In genomic region chr9:78190651-78191634, GRCm38 (mm10) we compare ENCODE assay signal across 8 mouse cellular contexts. TPM values are rescaled to one million over a fixed set of nuclear protein-coding genes. Genes with fewer than 3 reads are reported as not detected.
A peak's percentile ranks its signal among the peaks of the same experiment; 100 is the strongest.
DNase-seq lines count a peak whose midpoint lies in the region; ATAC-seq and TF ChIP-seq lines count a peak whose summit lies in the region.
"Had no signal": no experiment of that assay in that cellular context is flagged by ENCODE, and none has a peak within 500 bp of the region (broad histone marks: within the 10 kb centered on the region; RNA-seq: fewer than 3 reads in every experiment).

No protein-coding gene starts in this region.

- TF ChIP-seq EP300 in ES-Bruce4 (IDR thresholded peaks at IDR 0.05; ENCODE audit: insufficient read depth, low read depth, low read length) = peak; percentile 87

- no peak for DNase-seq in right cerebral cortex, postnatal 4 days

- peaks cover 2% of the 10 kb centered on the region for H3K4me1 ChIP-seq in ES-Bruce4 (ENCODE audit: control insufficient read depth, insufficient read depth, low read length)
- H3K4me1 ChIP-seq in forebrain, embryonic 15.5 days = peaks cover 20% of the 10 kb centered on the region
- H3K4me1 ChIP-seq in liver, embryonic 15.5 days (replicated peaks) = peaks cover 53% of the 10 kb centered on the region

- H3K36me3 ChIP-seq in C2C12 (ENCODE audit: control insufficient read depth, insufficient read depth) (no peaks in the 10 kb centered on the region), ES-Bruce4 (ENCODE audit: control insufficient read depth, insufficient read depth, low read length, poor library complexity, severe bottlenecking) (0 out of 2 replicates have a peak, but pooled peaks cover 2% of the 10 kb centered on the region)
- no peaks in the 10 kb centered on the region for H3K36me3 ChIP-seq in forebrain, embryonic 15.5 days
- H3K36me3 ChIP-seq in liver, embryonic 15.5 days (replicated peaks) = no peaks in the 10 kb centered on the region

- peak overlapping the region; percentile 80 for H3K9ac ChIP-seq in ES-Bruce4 (ENCODE audit: low read depth, poor library complexity, severe bottlenecking)
- 0 out of 2 replicates have a peak overlapping the region, but pooled peaks have one; percentile 4 for H3K9ac ChIP-seq in forebrain, embryonic 15.5 days (replicated peaks)
- H3K9ac ChIP-seq in liver, embryonic 15.5 days = peak overlapping the region; percentile 50

- H3K4me3 ChIP-seq in C2C12 (ENCODE audit: insufficient read depth, poor library complexity, severe bottlenecking) (peak overlapping the region; percentile 27), ES-Bruce4 (ENCODE audit: low read depth, low read length) (peak overlapping the region; percentile 51)
- H3K4me3 ChIP-seq in forebrain, embryonic 15.5 days = peak overlapping the region; percentile 35
- H3K4me3 ChIP-seq in liver, embryonic 15.5 days (replicated peaks) = peak overlapping the region; percentile 54

- peaks cover 4% of the 10 kb centered on the region for H3K79me3 ChIP-seq in C2C12 (ENCODE audit: low read depth)

- peak overlapping the region; percentile 100 for H3K27ac ChIP-seq in ES-Bruce4 (ENCODE audit: insufficient read depth, low read length)
- no peak overlapping the region for H3K27ac ChIP-seq in forebrain, embryonic 15.5 days (replicated peaks)
- peak overlapping the region; percentile 57 for H3K27ac ChIP-seq in liver, embryonic 15.5 days (replicated peaks)

- TF ChIP-seq CTCF in C2C12 (IDR thresholded peaks at IDR 0.05; ENCODE audit: control insufficient read depth, insufficient read depth, insufficient read length) (no peak), ES-Bruce4 (IDR thresholded peaks at IDR 0.05; ENCODE audit: low read depth, low read length) (no peak)

- peak; percentile 24; the same call in 1 of the 2 replicates for ATAC-seq in forebrain, embryonic 15.5 days (replicated peaks)
- 0 out of 2 replicates have a peak, but pooled peaks have one; percentile 12 for ATAC-seq in liver, embryonic 15.5 days (ENCODE audit: insufficient read depth)
- no peak for ATAC-seq in megakaryocyte-erythroid progenitor cell, adult 5-6 weeks (replicated peaks; ENCODE audit: low FRiP score, low TSS enrichment, poor library complexity, severe bottlenecking)
- no peak for ATAC-seq in activated CD4-positive, CD25-positive, alpha-beta regulatory T cell, adult 4 months

- no peaks in the 10 kb centered on the region for H3K9me3 ChIP-seq in ES-Bruce4 (replicated peaks; ENCODE audit: control insufficient read depth, insufficient read depth, low read length, poor library complexity, severe bottlenecking)
- H3K9me3 ChIP-seq in forebrain, embryonic 15.5 days = no peaks in the 10 kb centered on the region
- no peaks in the 10 kb centered on the region for H3K9me3 ChIP-seq in liver, embryonic 15.5 days (replicated peaks)

- no peak for TF ChIP-seq POLR2A in ES-Bruce4 (IDR thresholded peaks at IDR 0.05; ENCODE audit: insufficient read depth, low read length)

- H3K27me3 ChIP-seq in C2C12 (ENCODE audit: control insufficient read depth, insufficient read depth, insufficient read length) (no peaks in the 10 kb centered on the region), ES-Bruce4 (ENCODE audit: control insufficient read depth, insufficient read depth, low read length, poor library complexity, severe bottlenecking) (no peaks in the 10 kb centered on the region)
- no peaks in the 10 kb centered on the region for H3K27me3 ChIP-seq in forebrain, embryonic 15.5 days
- H3K27me3 ChIP-seq in liver, embryonic 15.5 days = no peaks in the 10 kb centered on the region

- H3ac ChIP-seq in C2C12 (ENCODE audit: control insufficient read depth, insufficient read length, low read depth) = peak overlapping the region; percentile 27

- WGBS in forebrain, embryonic 15.5 days = 1% methylated on average over 19 of the region's 19 CpGs
- WGBS in liver, embryonic 15.5 days (ENCODE audit: insufficient replicate concordance) = 8% methylated on average over 19 of the region's 19 CpGs

- peaks cover 17% of the 10 kb centered on the region for H3K79me2 ChIP-seq in C2C12 (ENCODE audit: control insufficient read depth, insufficient read depth)

- H3K4me2 ChIP-seq in forebrain, embryonic 15.5 days (replicated peaks) = peak overlapping the region; percentile 55
- peak overlapping the region; percentile 77 for H3K4me2 ChIP-seq in liver, embryonic 15.5 days

TF ChIP-seq in C2C12, 6 proteins besides CTCF, POLR2A, EP300 and RAD21:
- no peak for TF ChIP-seq FOSL1 (IDR thresholded peaks at IDR 0.05; ENCODE audit: insufficient read depth, low read length, poor library complexity, severe bottlenecking)
- no peak for TF ChIP-seq MYOD1 (IDR thresholded peaks at IDR 0.05; ENCODE audit: control insufficient read depth, insufficient read length, low read depth)
- TF ChIP-seq USF1 (IDR thresholded peaks at IDR 0.05; ENCODE audit: low read depth) = peak; percentile 99

RNA-seq across cellular contexts. Expression of gene Gsta4, which starts 8.4 kb away (rescaled TPM):
- polyA plus RNA-seq in C2C12 (2012; fragmentation: generic; extraction: Trizol) (102 TPM), ES-Bruce4 (2011; ENCODE audit: insufficient read depth, insufficient read length, low read depth, missing spikeins) (322 and 323 TPM in 2 replicates)
- 16.0 and 16.8 TPM in 2 replicates for polyA plus RNA-seq in forebrain, embryonic 15.5 days (2015; fragmentation: Nextera tagmentation; extraction: Ambion mirVana)
- polyA plus RNA-seq in liver, embryonic 15.5 days (2015; fragmentation: Nextera tagmentation; extraction: Ambion mirVana) = 36.2 and 38.3 TPM in 2 replicates
- 6.5 and 8.4 TPM in 2 replicates for total RNA-seq in megakaryocyte-erythroid progenitor cell, adult 5-6 weeks (2014; fragmentation: Nextera tagmentation)
- total RNA-seq in megakaryocyte-erythroid progenitor cell, adult 5-6 weeks (2017) = 11.5 and 13.0 TPM in 2 replicates
- 10 to 100 TPM; 22.3 to 23.5 TPM for polyA plus RNA-seq in activated CD4-positive, CD25-positive, alpha-beta regulatory T cell, adult 4 months (2017; shearing (Covaris generic))

RNA-seq across cellular contexts. Expression of gene Gsta1, which starts 39.5 kb away (rescaled TPM):
- polyA plus RNA-seq in C2C12 (2012; fragmentation: generic; extraction: Trizol) (5.2 TPM), ES-Bruce4 (2011; ENCODE audit: insufficient read depth, insufficient read length, low read depth, missing spikeins) (not detected in 2 replicates)
- not detected in 2 replicates for polyA plus RNA-seq in forebrain, embryonic 15.5 days (2015; fragmentation: Nextera tagmentation; extraction: Ambion mirVana)
- not detected in 2 replicates for polyA plus RNA-seq in liver, embryonic 15.5 days (2015; fragmentation: Nextera tagmentation; extraction: Ambion mirVana)
- not detected in 2 replicates for total RNA-seq in megakaryocyte-erythroid progenitor cell, adult 5-6 weeks (2014; fragmentation: Nextera tagmentation)
- not detected in 2 replicates for total RNA-seq in megakaryocyte-erythroid progenitor cell, adult 5-6 weeks (2017)
- polyA plus RNA-seq in activated CD4-positive, CD25-positive, alpha-beta regulatory T cell, adult 4 months (2017; shearing (Covaris generic)) = not detected
- total RNA-seq: hematopoietic stem cell, adult 5-6 weeks had no signal

Comparison
In these comparisons a context has a peak if more than half of its experiments do, and no peak if none do; other contexts are left out.
1. H3K9ac ChIP-seq: peak in every context shown above with its lines; median percentile 80 in ES-Bruce4; 50 in liver, embryonic 15.5 days; 4 in forebrain, embryonic 15.5 days.
2. ATAC-seq: peak in forebrain, embryonic 15.5 days (single experiment) and liver, embryonic 15.5 days (single experiment); none in megakaryocyte-erythroid progenitor cell, adult 5-6 weeks (single experiment) and activated CD4-positive, CD25-positive, alpha-beta regulatory T cell, adult 4 months (single experiment).
3. Peak in every context shown above with its lines, with median percentiles within 50 percentile points of each other: H3K4me3 ChIP-seq.